Mouse (Mus musculus): Measurements from ENCODE around the gene Rex1bd. TPM values are rescaled to one million over a fixed set of nuclear protein-coding genes. Genes with fewer than 3 reads are reported as not detected.

Gene Rex1bd
- 10 to 100 TPM; 89.0 to 95.4 TPM for polyA plus RNA-seq (2017; shearing (Covaris generic))

GRCm38 (mm10) chr8:70506328-70507026, at the start of gene Rex1bd:
Rex1bd (minus strand) TSS chr8:70506752.
- ATAC-seq, result peak; percentile 51

GRCm38 (mm10) chr8:70555079-70555747, 48.7 kb upstream of the Rex1bd start:
- no peak for ATAC-seq

GRCm38 (mm10) chr8:70553740-70554139, 47.2 kb upstream of the Rex1bd start:
- ATAC-seq, result no peak

GRCm38 (mm10) chr8:70552836-70553235, 46.3 kb upstream of the Rex1bd start:
- ATAC-seq, result no peak

- ATAC-seq, result no peak
These were observed 45.1 kb upstream of the Rex1bd start for GRCm38 (mm10) chr8:70551558-70552161.

GRCm38 (mm10) chr8:70549412-70550184, 43.0 kb upstream of the Rex1bd start:
- peak; percentile 83 for ATAC-seq

GRCm38 (mm10) chr8:70547762-70548161, 41.2 kb upstream of the Rex1bd start:
- no peak for ATAC-seq

GRCm38 (mm10) chr8:70546412-70546811, 39.9 kb upstream of the Rex1bd start:
- no peak for ATAC-seq

GRCm38 (mm10) chr8:70544200-70544687, 37.7 kb upstream of the Rex1bd start:
- no peak for ATAC-seq

- no peak for ATAC-seq
These were observed 34.5 kb upstream of the Rex1bd start for GRCm38 (mm10) chr8:70541081-70541480.

GRCm38 (mm10) chr8:70540507-70541071, 34.0 kb upstream of the Rex1bd start:
- ATAC-seq, result no peak

GRCm38 (mm10) chr8:70540013-70540506, 33.5 kb upstream of the Rex1bd start:
- no peak for ATAC-seq

- peak; percentile 82 for ATAC-seq
These were observed 32.7 kb upstream of the Rex1bd start, which contains the start of gene Ell for GRCm38 (mm10) chr8:70539077-70539813. Ell (plus strand) TSS chr8:70539457.

GRCm38 (mm10) chr8:70538633-70539076, 32.1 kb upstream of the Rex1bd start:
- peak; percentile 56 for ATAC-seq

GRCm38 (mm10) chr8:70538024-70538579, 31.6 kb upstream of the Rex1bd start:
- no peak for ATAC-seq

GRCm38 (mm10) chr8:70535701-70536100, 29.1 kb upstream of the Rex1bd start:
- no peak for ATAC-seq

GRCm38 (mm10) chr8:70535221-70535620, 28.7 kb upstream of the Rex1bd start:
- no peak for ATAC-seq

GRCm38 (mm10) chr8:70534281-70534680, 27.7 kb upstream of the Rex1bd start:
- ATAC-seq, result no peak

GRCm38 (mm10) chr8:70530314-70530713, 23.8 kb upstream of the Rex1bd start:
- no peak for ATAC-seq

- no peak for ATAC-seq
These were observed 23.2 kb upstream of the Rex1bd start for GRCm38 (mm10) chr8:70529741-70530161.

- ATAC-seq, result no peak
These were observed 22.7 kb upstream of the Rex1bd start for GRCm38 (mm10) chr8:70529299-70529698.
